In genomic region chr11:51635525-51636322, GRCm38 (mm10) we compare ENCODE assay signal across 8 mouse cellular contexts. TPM values are rescaled to one million over a fixed set of nuclear protein-coding genes. Genes with fewer than 3 reads are reported as not detected.
DNase-seq lines count a peak whose midpoint lies in the region; ATAC-seq and TF ChIP-seq lines count a peak whose summit lies in the region.

Gene Rmnd5b (minus strand): TSS chr11:51635896.

- DNase-seq in CD4-positive helper T cell, adult 2 months (ENCODE audit: low read depth, low spot score), result peak; percentile 94
- peak; percentile 96 for DNase-seq in brain, embryonic 14.5 days (ENCODE audit: low read depth)
- peak; percentile 92 for DNase-seq in heart, embryonic 10.5 days (ENCODE audit: low spot score)
- DNase-seq in midbrain, postnatal 0 days (ENCODE audit: low spot score), result peak; percentile 96
- DNase-seq in spleen, postnatal 14 days (ENCODE audit: low spot score in 2 of 2), result peak; percentile 71 to 74

- no peaks in the 10 kb centered on the region for H3K27me3 ChIP-seq in heart, embryonic 10.5 days (ENCODE audit: insufficient read depth, poor library complexity, severe bottlenecking)
- no peaks in the 10 kb centered on the region for H3K27me3 ChIP-seq in kidney, embryonic 15.5 days
- H3K27me3 ChIP-seq in limb, embryonic 15.5 days, result no peaks in the 10 kb centered on the region
- no peaks in the 10 kb centered on the region for H3K27me3 ChIP-seq in midbrain, postnatal 0 days (ENCODE audit: insufficient read depth, low read length)

- TF ChIP-seq POLR2A in brain, embryonic 14.5 days (IDR thresholded peaks at IDR 0.05; ENCODE audit: borderline replicate concordance, extremely low read depth, insufficient read depth, insufficient read length, poor library complexity, severe bottlenecking), result peak; percentile 37; the same call in 1 of the 2 replicates

- ATAC-seq in erythroblast, adult 5-6 weeks (replicated peaks; ENCODE audit: low FRiP score, poor library complexity, severe bottlenecking), result peak; percentile 80
- ATAC-seq in kidney, embryonic 15.5 days (replicated peaks; ENCODE audit: low FRiP score), result peak; percentile 70
- peak; percentile 70 for ATAC-seq in limb, embryonic 15.5 days (ENCODE audit: insufficient number of reproducible peaks, low FRiP score, low TSS enrichment, low read depth)
- ATAC-seq in midbrain, postnatal 0 days (ENCODE audit: low FRiP score), result peak; percentile 93

- peaks cover 27% of the 10 kb centered on the region for H3K4me1 ChIP-seq in heart, embryonic 10.5 days
- H3K4me1 ChIP-seq in kidney, embryonic 15.5 days, result peaks cover 49% of the 10 kb centered on the region
- peaks cover 43% of the 10 kb centered on the region for H3K4me1 ChIP-seq in limb, embryonic 15.5 days
- H3K4me1 ChIP-seq in midbrain, postnatal 0 days (ENCODE audit: insufficient read depth, low read length), result peaks cover 9% of the 10 kb centered on the region

- no peak for TF ChIP-seq CTCF in brain, embryonic 14.5 days (IDR thresholded peaks at IDR 0.05; ENCODE audit: borderline replicate concordance, extremely low read depth, insufficient read depth, insufficient read length)
- TF ChIP-seq CTCF in midbrain, postnatal 0 days (IDR thresholded peaks at IDR 0.05), result peak; percentile 40

- H3K4me2 ChIP-seq in kidney, embryonic 15.5 days, result peak within 1 kb of the TSS; percentile 85
- H3K4me2 ChIP-seq in limb, embryonic 15.5 days, result peak within 1 kb of the TSS; percentile 80
- peak within 1 kb of the TSS; percentile 73 for H3K4me2 ChIP-seq in midbrain, postnatal 0 days (ENCODE audit: low read depth, low read length, poor library complexity, severe bottlenecking)

- H3K9me3 ChIP-seq in heart, embryonic 10.5 days, result no peaks in the 10 kb centered on the region
- H3K9me3 ChIP-seq in kidney, embryonic 15.5 days (replicated peaks), result no peaks in the 10 kb centered on the region
- no peaks in the 10 kb centered on the region for H3K9me3 ChIP-seq in limb, embryonic 15.5 days
- H3K9me3 ChIP-seq in midbrain, postnatal 0 days (ENCODE audit: low read length), result no peaks in the 10 kb centered on the region

- 0 out of 2 replicates have a peak, but pooled peaks cover 6% of the 10 kb centered on the region for H3K36me3 ChIP-seq in heart, embryonic 10.5 days
- H3K36me3 ChIP-seq in kidney, embryonic 15.5 days, result no peaks in the 10 kb centered on the region
- H3K36me3 ChIP-seq in limb, embryonic 15.5 days, result no peaks in the 10 kb centered on the region
- no peaks in the 10 kb centered on the region for H3K36me3 ChIP-seq in midbrain, postnatal 0 days (ENCODE audit: insufficient read depth, low read length)

- WGBS in heart, embryonic 10.5 days, result under 1% methylated on average over 61 of the region's 61 CpGs
- under 1% methylated on average over 61 of the region's 61 CpGs for WGBS in kidney, embryonic 15.5 days
- under 1% methylated on average over 61 of the region's 61 CpGs for WGBS in limb, embryonic 15.5 days
- 0% methylated on average over 60 of the region's 61 CpGs for WGBS in midbrain, postnatal 0 days

- H3K4me3 ChIP-seq in heart, embryonic 10.5 days, result peak within 1 kb of the TSS; percentile 94
- peak within 1 kb of the TSS; percentile 85 for H3K4me3 ChIP-seq in kidney, embryonic 15.5 days (replicated peaks)
- peak within 1 kb of the TSS; percentile 60 for H3K4me3 ChIP-seq in limb, embryonic 15.5 days
- H3K4me3 ChIP-seq in midbrain, postnatal 0 days (ENCODE audit: low read depth, low read length), result peak within 1 kb of the TSS; percentile 81

- H3K9ac ChIP-seq in kidney, embryonic 15.5 days, result peak within 1 kb of the TSS; percentile 73
- H3K9ac ChIP-seq in limb, embryonic 15.5 days, result peak within 1 kb of the TSS; percentile 66
- H3K9ac ChIP-seq in midbrain, postnatal 0 days (replicated peaks; ENCODE audit: low read length, poor library complexity, severe bottlenecking), result peak within 1 kb of the TSS; percentile 72

- H3K27ac ChIP-seq in heart, embryonic 10.5 days, result peak within 1 kb of the TSS; percentile 90
- H3K27ac ChIP-seq in kidney, embryonic 15.5 days, result peak within 1 kb of the TSS; percentile 90
- H3K27ac ChIP-seq in limb, embryonic 15.5 days, result peak within 1 kb of the TSS; percentile 88
- H3K27ac ChIP-seq in midbrain, postnatal 0 days (ENCODE audit: low read depth, low read length), result peak within 1 kb of the TSS; percentile 77

RNA-seq across cellular contexts. Expression of gene Rmnd5b, which starts in this region (rescaled TPM):
- polyA plus RNA-seq in brain, embryonic 14.5 days (2012; rRNA removed), result 70.7 and 84.3 TPM in 2 replicates
- total RNA-seq in erythroblast, adult 5-6 weeks (2015; ENCODE audit: low replicate concordance), result 17.3 and 18.6 TPM in 2 replicates
- 3.6 and 3.9 TPM in 2 replicates for total RNA-seq in erythroblast, adult 5-6 weeks (2017; ENCODE audit: low replicate concordance)
- polyA plus RNA-seq in heart, embryonic 10.5 days (2016; fragmentation: Nextera tagmentation; extraction: Ambion mirVana), result 34.3 and 37.9 TPM in 2 replicates
- 43.1 and 44.0 TPM in 2 replicates for polyA plus RNA-seq in kidney, embryonic 15.5 days (2015; fragmentation: Nextera tagmentation; extraction: Ambion mirVana)
- 53.2 and 59.8 TPM in 2 replicates for polyA plus RNA-seq in limb, embryonic 15.5 days (2015; fragmentation: Nextera tagmentation; extraction: Ambion mirVana)
- total RNA-seq in midbrain, postnatal 0 days (2014; rRNA removed), result 70.1 and 93.9 TPM in 2 replicates
- 66.0 and 72.7 TPM in 2 replicates for polyA plus RNA-seq in midbrain, postnatal 0 days (2015; fragmentation: Nextera tagmentation; extraction: Ambion mirVana)

Comparison
In these comparisons a context has a peak if more than half of its experiments do, and no peak if none do; other contexts are left out.
1. Peak in every context shown above with its lines: DNase-seq, ATAC-seq, H3K4me3 ChIP-seq and H3K27ac ChIP-seq.